Mouse (Mus musculus): ENCODE results near the gene Adm2.

Adm2 gene

GRCm38 (mm10) chr15:89313359-89313758 is 9.2 kb upstream of the Adm2 start:
- DNase-seq: no peak

GRCm38 (mm10) chr15:89314107-89314506 is 8.4 kb upstream of the Adm2 start:
- DNase-seq: no peak

- DNase-seq: peak; percentile 49
These were observed 7.9 kb upstream of the Adm2 start for GRCm38 (mm10) chr15:89314511-89315189.

GRCm38 (mm10) chr15:89315190-89315731 is 7.3 kb upstream of the Adm2 start, which contains the start of gene Sbf1:
Sbf1 (minus strand) TSS chr15:89315311.
- DNase-seq: peak; percentile 98

- DNase-seq: peak; percentile 22
These were observed 6.4 kb upstream of the Adm2 start for GRCm38 (mm10) chr15:89316146-89316545.

GRCm38 (mm10) chr15:89321264-89321663 is 1.3 kb upstream of the Adm2 start:
- DNase-seq: no peak

- no peak for DNase-seq
These were observed 1.1 kb downstream of the Adm2 start for GRCm38 (mm10) chr15:89323656-89324055.

- no peak for DNase-seq
These were observed 3.9 kb downstream of the Adm2 start for GRCm38 (mm10) chr15:89326441-89326840.

GRCm38 (mm10) chr15:89334271-89334670 is 11.8 kb downstream of the Adm2 start, which contains the start of gene Miox:
Miox (plus strand) TSS chr15:89334398.
- no peak for DNase-seq

GRCm38 (mm10) chr15:89334774-89335537 is 12.4 kb downstream of the Adm2 start:
- DNase-seq: no peak

- DNase-seq: no peak
These were observed 13.9 kb downstream of the Adm2 start for GRCm38 (mm10) chr15:89336422-89336821.

GRCm38 (mm10) chr15:89339696-89340095 is 17.2 kb downstream of the Adm2 start:
- DNase-seq: no peak

- no peak for DNase-seq
These were observed 17.6 kb downstream of the Adm2 start for GRCm38 (mm10) chr15:89340136-89340535.

GRCm38 (mm10) chr15:89341678-89342077 is 19.2 kb downstream of the Adm2 start:
- no peak for DNase-seq

GRCm38 (mm10) chr15:89343325-89343724 is 20.8 kb downstream of the Adm2 start:
- DNase-seq: no peak

- no peak for DNase-seq
These were observed 27.9 kb downstream of the Adm2 start for GRCm38 (mm10) chr15:89350447-89350846.

- DNase-seq: no peak
These were observed 28.8 kb downstream of the Adm2 start for GRCm38 (mm10) chr15:89351302-89351701.

GRCm38 (mm10) chr15:89352054-89352453 is 29.5 kb downstream of the Adm2 start:
- DNase-seq: no peak

- no peak for DNase-seq
These were observed 30.3 kb downstream of the Adm2 start for GRCm38 (mm10) chr15:89352795-89353194.

GRCm38 (mm10) chr15:89353837-89354236 is 31.3 kb downstream of the Adm2 start:
- no peak for DNase-seq

- DNase-seq: no peak
These were observed 31.9 kb downstream of the Adm2 start for GRCm38 (mm10) chr15:89354455-89354854.

GRCm38 (mm10) chr15:89355241-89356187 is 33.0 kb downstream of the Adm2 start, which contains the start of the genes Lmf2 and Ncaph2:
Lmf2 (minus strand) TSS chr15:89355659.
Ncaph2 (plus strand) TSS chr15:89355719.
- DNase-seq: peak; percentile 98

GRCm38 (mm10) chr15:89356372-89356771 is 33.9 kb downstream of the Adm2 start:
- DNase-seq: peak; percentile 97
